Mouse (Mus musculus) CH12.LX (cell line): ENCODE measurements around the gene Fgf11. TPM values are rescaled to one million over a fixed set of nuclear protein-coding genes. Genes with fewer than 3 reads are reported as not detected.

Experiments used
- DNase-seq: peaks from one replicate; pipeline ENCODE4 v3.0.0-alpha.2; 2013; ENCODE audit errors: extremely low read depth
- H3K27ac ChIP-seq: 2 replicates; pipeline ENCODE4 v1.5.1; 2012; ENCODE audit warnings: low read depth, mild to moderate bottlenecking, control low read depth, moderate library complexity; ENCODE audit not compliant: insufficient read depth
- H3K27me3 ChIP-seq: replicated peaks from 2 replicates; pipeline ENCODE3; 2012; ENCODE audit warnings: inconsistent platforms
- H3K36me3 ChIP-seq, 2 experiments: replicated peaks in 1 of 2; 2 replicates each; pipeline versions ENCODE3 to v1.6.1; 2012; ENCODE audit warnings: inconsistent platforms in 1 of 2, low read length in 1 of 2, mild to moderate bottlenecking in 1 of 2, mixed read lengths in 1 of 2, moderate library complexity in 1 of 2; ENCODE audit not compliant: control insufficient read depth in 1 of 2, insufficient read depth in 1 of 2
- H3K4me1 ChIP-seq, 2 experiments: 2 replicates each; pipeline ENCODE4 v1.6.1; 2012; ENCODE audit warnings: inconsistent platforms in 1 of 2, moderate library complexity in 1 of 2; ENCODE audit not compliant: insufficient read depth in 2 of 2, control insufficient read depth in 1 of 2
- H3K4me2 ChIP-seq: 2 replicates; pipeline ENCODE4 v1.6.1; 2012; ENCODE audit warnings: low read depth, mild to moderate bottlenecking, control low read depth; ENCODE audit not compliant: poor library complexity, insufficient read depth, severe bottlenecking
- H3K4me3 ChIP-seq, 3 experiments: fragments of 150-350 bp in 1 of 3; sonication (generic) in 1 of 3; replicated peaks in 1 of 3; 2 replicates each; pipeline versions ENCODE3 to v1.5.1; 2011 to 2012; ENCODE audit warnings: low read depth in 2 of 3, low read length in 2 of 3, mild to moderate bottlenecking in 2 of 3, moderate library complexity in 2 of 3, control low read depth in 1 of 3, improper control_type of control experiment in 1 of 3, inconsistent platforms in 1 of 3, mixed read lengths in 1 of 3; ENCODE audit not compliant: poor library complexity in 1 of 3
- H3K79me2 ChIP-seq: replicated peaks from 2 replicates; pipeline ENCODE4 v1.6.1; 2012; ENCODE audit warnings: mild to moderate bottlenecking, moderate library complexity; ENCODE audit not compliant: control insufficient read depth, poor library complexity, insufficient read depth, severe bottlenecking; ENCODE audit errors: extremely low read depth
- H3K9ac ChIP-seq: 2 replicates; pipeline ENCODE4 v1.6.1; 2012; ENCODE audit warnings: low read depth, mild to moderate bottlenecking, control low read depth, moderate library complexity; ENCODE audit not compliant: insufficient read depth
- H3K9me3 ChIP-seq: replicated peaks from 2 replicates; pipeline ENCODE3; 2012; ENCODE audit warnings: low read length, inconsistent platforms, mixed read lengths
- BHLHE40 ChIP-seq: IDR thresholded peaks from 2 replicates; pipeline ENCODE4 v1.6.1; 2011; ENCODE audit warnings: mild to moderate bottlenecking, low read depth, low read length, improper control_type of control experiment
- CHD1 ChIP-seq: IDR thresholded peaks from 2 replicates; pipeline ENCODE4 v1.6.1; 2012; ENCODE audit warnings: low read depth, low read length, improper control_type of control experiment, inconsistent platforms
- CHD2 ChIP-seq: IDR thresholded peaks from 2 replicates; pipeline ENCODE4 v1.6.1; 2011; ENCODE audit warnings: low read length, improper control_type of control experiment
- E2F4 ChIP-seq: IDR thresholded peaks from 2 replicates; pipeline ENCODE4 v1.6.1; 2011; ENCODE audit warnings: low read depth, low read length, improper control_type of control experiment; ENCODE audit not compliant: insufficient replicate concordance
- ELF1 ChIP-seq: IDR thresholded peaks from 2 replicates; pipeline ENCODE4 v1.6.1; 2014; ENCODE audit warnings: low read depth, mild to moderate bottlenecking, inconsistent platforms, low read length, improper control_type of control experiment
- EP300 ChIP-seq: IDR thresholded peaks from 2 replicates; pipeline ENCODE4 v1.6.1; 2011; ENCODE audit warnings: low read length, improper control_type of control experiment
- ETS1 ChIP-seq: conservative IDR thresholded peaks from 2 replicates; pipeline ENCODE4 v1.6.1; 2012; ENCODE audit warnings: low read depth, mild to moderate bottlenecking, inconsistent platforms, low read length, improper control_type of control experiment, moderate library complexity
- GABPA ChIP-seq: IDR thresholded peaks from 2 replicates; pipeline ENCODE4 v1.6.1; 2012; ENCODE audit warnings: low read depth, low read length, improper control_type of control experiment, inconsistent platforms; ENCODE audit not compliant: insufficient replicate concordance
- HCFC1 ChIP-seq: IDR thresholded peaks from 2 replicates; pipeline ENCODE4 v1.6.1; 2012; ENCODE audit warnings: low read depth, mild to moderate bottlenecking, inconsistent platforms, low read length, improper control_type of control experiment
- IRF4 ChIP-seq: IDR thresholded peaks from 2 replicates; pipeline ENCODE4 v1.6.1; 2014; ENCODE audit warnings: low read depth, mild to moderate bottlenecking, inconsistent platforms, low read length, improper control_type of control experiment
- JUN ChIP-seq: IDR thresholded peaks from 2 replicates; pipeline ENCODE4 v1.6.1; 2011; ENCODE audit warnings: low read depth, mild to moderate bottlenecking, low read length, improper control_type of control experiment, moderate library complexity; ENCODE audit not compliant: insufficient read depth
- JUND ChIP-seq: conservative IDR thresholded peaks from 2 replicates; pipeline ENCODE4 v1.6.1; 2011; ENCODE audit warnings: low read depth, low read length, improper control_type of control experiment
- KAT2A ChIP-seq: IDR thresholded peaks from 2 replicates; pipeline ENCODE4 v1.6.1; 2012; ENCODE audit warnings: low read length, improper control_type of control experiment, inconsistent platforms; ENCODE audit not compliant: insufficient replicate concordance
- MAFK ChIP-seq: IDR thresholded peaks from 2 replicates; pipeline ENCODE4 v1.6.1; 2011; ENCODE audit warnings: low read length, improper control_type of control experiment; ENCODE audit not compliant: insufficient replicate concordance
- MAX ChIP-seq: IDR thresholded peaks from 2 replicates; pipeline ENCODE4 v1.6.1; 2011; ENCODE audit warnings: low read length, improper control_type of control experiment
- MAZ ChIP-seq: IDR thresholded peaks from 2 replicates; pipeline ENCODE4 v1.6.1; 2012; ENCODE audit warnings: low read depth, mild to moderate bottlenecking, inconsistent platforms, low read length, improper control_type of control experiment, moderate library complexity
- MEF2A ChIP-seq: IDR thresholded peaks from 2 replicates; pipeline ENCODE4 v1.6.1; 2014; ENCODE audit warnings: low read depth, mild to moderate bottlenecking, inconsistent platforms, low read length, improper control_type of control experiment, borderline replicate concordance
- MXI1 ChIP-seq: IDR thresholded peaks from 2 replicates; pipeline ENCODE4 v1.6.1; 2011; ENCODE audit warnings: mild to moderate bottlenecking, low read depth, low read length, improper control_type of control experiment
- MYC ChIP-seq: IDR thresholded peaks from 2 replicates; pipeline ENCODE4 v1.6.1; 2011; ENCODE audit warnings: low read depth, mild to moderate bottlenecking, improper control_type of control experiment, low read length
- NELFE ChIP-seq: IDR thresholded peaks from 2 replicates; pipeline ENCODE4 v1.6.1; 2011; ENCODE audit warnings: low read depth, low read length, improper control_type of control experiment
- NRF1 ChIP-seq: IDR thresholded peaks from 2 replicates; pipeline ENCODE4 v1.6.1; 2014; ENCODE audit warnings: low read depth, mild to moderate bottlenecking, inconsistent platforms, low read length, improper control_type of control experiment, moderate library complexity
- PAX5 ChIP-seq: IDR thresholded peaks from 2 replicates; pipeline ENCODE4 v1.6.1; 2012; ENCODE audit warnings: low read length, inconsistent platforms, mixed read lengths
- POLR2A ChIP-seq: IDR thresholded peaks from 2 replicates; pipeline ENCODE4 v1.6.1; 2011; ENCODE audit warnings: low read depth, mild to moderate bottlenecking, improper control_type of control experiment, low read length
- POLR2AphosphoS2 ChIP-seq: IDR thresholded peaks from 2 replicates; pipeline ENCODE4 v1.6.1; 2011; ENCODE audit warnings: low read depth, low read length, improper control_type of control experiment
- RAD21 ChIP-seq: IDR thresholded peaks from 2 replicates; pipeline ENCODE4 v1.6.1; 2011; ENCODE audit warnings: low read depth, mild to moderate bottlenecking, low read length, improper control_type of control experiment, moderate library complexity
- RCOR1 ChIP-seq: conservative IDR thresholded peaks from 2 replicates; pipeline ENCODE4 v1.6.1; 2012; ENCODE audit warnings: low read depth, mild to moderate bottlenecking, inconsistent platforms, low read length, improper control_type of control experiment
- SIN3A ChIP-seq: IDR thresholded peaks from 2 replicates; pipeline ENCODE4 v1.6.1; 2012; ENCODE audit warnings: low read length, improper control_type of control experiment, inconsistent platforms
- SMC3 ChIP-seq: IDR thresholded peaks from 2 replicates; pipeline ENCODE4 v1.6.1; 2011; ENCODE audit warnings: low read depth, low read length, improper control_type of control experiment
- TBP ChIP-seq: conservative IDR thresholded peaks from 2 replicates; pipeline ENCODE4 v1.6.1; 2011; ENCODE audit warnings: low read depth, low read length, improper control_type of control experiment
- TCF12 ChIP-seq: IDR thresholded peaks from 2 replicates; pipeline ENCODE4 v1.6.1; 2014; ENCODE audit warnings: low read depth, mild to moderate bottlenecking, inconsistent platforms, low read length, improper control_type of control experiment
- USF1 ChIP-seq: IDR thresholded peaks from 2 replicates; pipeline ENCODE4 v1.6.1; 2014; ENCODE audit warnings: low read depth, mild to moderate bottlenecking, inconsistent platforms, low read length, improper control_type of control experiment
- ZC3H11A ChIP-seq: IDR thresholded peaks from 2 replicates; pipeline ENCODE4 v1.6.1; 2012; ENCODE audit warnings: low read depth, mild to moderate bottlenecking, inconsistent platforms, low read length, improper control_type of control experiment
- ZKSCAN1 ChIP-seq: IDR thresholded peaks from 2 replicates; pipeline ENCODE4 v1.6.1; 2012; ENCODE audit warnings: low read depth, inconsistent platforms, low read length, improper control_type of control experiment, borderline replicate concordance
- ZMIZ1 ChIP-seq: IDR thresholded peaks from 2 replicates; pipeline ENCODE4 v1.6.1; 2012; ENCODE audit warnings: low read depth, mild to moderate bottlenecking, inconsistent platforms, low read length, improper control_type of control experiment
- dilution Hi-C: fragments of 300-500 bp; cut with MboI; formaldehyde crosslinking; loops from 2 replicates; pipeline ENCODE4 v1.14.3; 2020; ENCODE audit warnings: low sequenced_read_pairs; ENCODE audit not compliant: extremely low pct_unique_long_range_greater_than_20kb, extremely low pct_ligation_motif_present
- in situ Hi-C: fragments of 300-500 bp; cut with MboI; formaldehyde crosslinking; loops from 3 replicates; pipeline ENCODE4 v1.14.3; 2019; ENCODE audit warnings: low sequenced_read_pairs, low pct_ligation_motif_present, low pct_unique_long_range_greater_than_20kb, mixed read lengths
- polyA plus RNA-seq: library from polyadenylated mRNA; unstranded; fragments of >175 nt; gene quantifications from 2 replicates; pipeline ENCODE4 v1.2.1, GENCODE M21; 2012; ENCODE audit warnings: low read depth; ENCODE audit not compliant: insufficient read length
- total RNA-seq, 2 experiments: library from RNA; depleted of rRNA; stranded (reverse); fragments of 300-350 nt in 1 of 2; fragments of >200 nt in 1 of 2; gene quantifications; 2 replicates each; pipeline ENCODE4 v1.2.3; 2012 to 2014

Fgf11 gene
- total and polyA plus RNA-seq, 3 experiments = 0.93 to 3.9 (median 1.8) TPM

- Histone ChIP-seq H3K9me3 (peaks cover 4% of the 10 kb centered on the region), H3K4me2 (peak within 1 kb of the TSS; percentile 86), H3K79me2 (no peaks in the 10 kb centered on the region), H3K4me3 (peak within 1 kb of the TSS; percentile 59 to 67 (median 61)), H3K9ac (peak within 1 kb of the TSS; percentile 66), H3K27me3 (peaks cover 5% of the 10 kb centered on the region), H3K27ac (0 out of 2 replicates have a peak within 1 kb of the TSS, but pooled peaks have one; percentile 5), H3K36me3 (peaks cover 0 to 6% of the 10 kb centered on the region in 2 experiments), H3K4me1 (peaks cover 8 to 46% of the 10 kb centered on the region in 2 experiments)
- peak; percentile 100 for DNase-seq
- in situ Hi-C loops = no loop called here
- no peak; the same call in 1 of the 2 replicates for TF ChIP-seq RCOR1
- TF ChIP-seq IRF4 = peak; percentile 63
- no peak; the same call in 1 of the 2 replicates for TF ChIP-seq EP300
- TF ChIP-seq POLR2AphosphoS2 = peak; percentile 90
- 0 out of 2 replicates have a peak, but pooled peaks have one; percentile 13 for TF ChIP-seq MEF2A
- TF ChIP-seq TCF12 = peak; percentile 58; the same call in 1 of the 2 replicates
- peak; percentile 78 for TF ChIP-seq NELFE
- no peak for TF ChIP-seq USF1
- TF ChIP-seq ETS1 = no peak
- peak; percentile 89; the same call in 1 of the 2 replicates for TF ChIP-seq ZMIZ1
- peak; percentile 66 for TF ChIP-seq MAX
- TF ChIP-seq ZKSCAN1 = no peak
- TF ChIP-seq CHD2 = no peak
- peak; percentile 74; the same call in 1 of the 2 replicates for TF ChIP-seq SIN3A
- TF ChIP-seq RAD21 = no peak; the same call in 1 of the 2 replicates
- no peak for TF ChIP-seq JUND
- TF ChIP-seq E2F4 = peak; percentile 65; the same call in 1 of the 2 replicates
- no peak for TF ChIP-seq ZC3H11A
- TF ChIP-seq BHLHE40 = peak; percentile 23; the same call in 1 of the 2 replicates
- TF ChIP-seq MAFK = no peak
- TF ChIP-seq POLR2A = peak; percentile 85
- TF ChIP-seq GABPA = no peak
- TF ChIP-seq SMC3 = no peak
- TF ChIP-seq HCFC1 = peak; percentile 39
- 0 out of 2 replicates have a peak, but pooled peaks have one; percentile 15 for TF ChIP-seq KAT2A
- TF ChIP-seq NRF1 = peak; percentile 54; the same call in 1 of the 2 replicates
- peak; percentile 74; the same call in 1 of the 2 replicates for TF ChIP-seq MYC
- peak; percentile 60; the same call in 1 of the 2 replicates for TF ChIP-seq TBP
- TF ChIP-seq ELF1 = peak; percentile 67
- no peak for TF ChIP-seq PAX5
- peak; percentile 15 for TF ChIP-seq MAZ
- TF ChIP-seq JUN = no peak
- TF ChIP-seq CHD1 = 0 out of 2 replicates have a peak, but pooled peaks have one; percentile 53
- TF ChIP-seq MXI1 = peak; percentile 67
- dilution Hi-C loops = no loop called here
These were observed 6.3 kb downstream of the Fgf11 start, which contains the start of gene Chrnb1 for GRCm38 (mm10) chr11:69795168-69795982. Gene Chrnb1 (minus strand): TSS chr11:69795943.
